Mouse (Mus musculus) lung, adult 18-20 months (tissue): ENCODE measurements around the gene Rundc3b.

Experiments
- DNase-seq, 2 experiments: peaks; one replicate each; pipeline ENCODE4 v3.0.0; 2022; ENCODE audit warnings: mixed read lengths in 2 of 2

The Rundc3b gene

GRCm38 (mm10) chr5:8622596-8623231, at the start of gene Rundc3b:
Gene Rundc3b, minus strand, starts transcription at chr5:8622952.
- peak; percentile 90 to 93 for DNase-seq

GRCm38 (mm10) chr5:8669606-8670005, 46.9 kb upstream of the Rundc3b start:
- no peak for DNase-seq

GRCm38 (mm10) chr5:8667758-8668474, 45.2 kb upstream of the Rundc3b start:
- no peak for DNase-seq

- DNase-seq = no peak
Observed at GRCm38 (mm10) chr5:8664678-8665077, 41.9 kb upstream of the Rundc3b start.

- DNase-seq = no peak
Observed at GRCm38 (mm10) chr5:8660738-8661151, 38.0 kb upstream of the Rundc3b start.

GRCm38 (mm10) chr5:8659911-8660737, 37.4 kb upstream of the Rundc3b start, which contains the start of gene Abcb1a:
Gene Abcb1a, plus strand, starts transcription at chr5:8660077.
- peak; percentile 53 to 62 for DNase-seq

- no peak for DNase-seq
Observed at GRCm38 (mm10) chr5:8652085-8652484, 29.3 kb upstream of the Rundc3b start.

- DNase-seq = no peak
Observed at GRCm38 (mm10) chr5:8648774-8649173, 26.0 kb upstream of the Rundc3b start.

GRCm38 (mm10) chr5:8648300-8648699, 25.5 kb upstream of the Rundc3b start:
- DNase-seq = no peak

GRCm38 (mm10) chr5:8634489-8634975, 11.8 kb upstream of the Rundc3b start:
- DNase-seq = no peak

GRCm38 (mm10) chr5:8632901-8633300, 10.1 kb upstream of the Rundc3b start:
- no peak for DNase-seq

GRCm38 (mm10) chr5:8622071-8622595, 619 bp downstream of the Rundc3b start:
- peak; percentile 34 to 35 for DNase-seq

- DNase-seq = peak; percentile 3 to 5
Observed at GRCm38 (mm10) chr5:8571118-8571517, 51.6 kb downstream of the Rundc3b start.

GRCm38 (mm10) chr5:8566867-8567266, 55.9 kb downstream of the Rundc3b start:
- DNase-seq = peak in 1 of 2 experiments; percentile 23

GRCm38 (mm10) chr5:8544512-8544911, 78.2 kb downstream of the Rundc3b start:
- DNase-seq = no peak

- no peak for DNase-seq
Observed at GRCm38 (mm10) chr5:8542631-8543207, 80.0 kb downstream of the Rundc3b start.

- no peak for DNase-seq
Observed at GRCm38 (mm10) chr5:8541120-8542117, 81.3 kb downstream of the Rundc3b start.

- DNase-seq = no peak
Observed at GRCm38 (mm10) chr5:8519006-8519405, 103.7 kb downstream of the Rundc3b start.

- no peak for DNase-seq
Observed at GRCm38 (mm10) chr5:8491778-8492177, 131.0 kb downstream of the Rundc3b start.

GRCm38 (mm10) chr5:8489471-8490110, 133.2 kb downstream of the Rundc3b start:
- DNase-seq = peak in 1 of 2 experiments; percentile 1
